Mouse (Mus musculus) hindbrain, embryonic 16.5 days (tissue): ENCODE data around the gene Galk1. TPM values are rescaled to one million over a fixed set of nuclear protein-coding genes. Genes with fewer than 3 reads are reported as not detected.
A peak's percentile ranks its signal among the peaks of the same experiment; 100 is the strongest.
"Not testable (repeated sequence)": the region's sequence is repeated elsewhere in the genome, so short reads cannot be mapped to it uniquely, and the experiment has no call there.

ENCODE experiments used
- ATAC-seq: fragments of 200-750 bp; cut with Nextera tagmentation; 2 replicates; pipeline ENCODE4 v1.8.0; 2017; ENCODE audit warnings: moderate TSS enrichment, moderate library complexity
- H3K27ac ChIP-seq: fragments of 300-500 bp; sonication (generic); 2 replicates; pipeline ENCODE4 v1.5.1; 2014; ENCODE audit warnings: low read depth, mild to moderate bottlenecking, control low read depth, low read length, moderate library complexity
- H3K27me3 ChIP-seq: fragments of 300-500 bp; sonication (generic); replicated peaks from 2 replicates; pipeline ENCODE4 v1.6.1; 2014; ENCODE audit warnings: low read length; ENCODE audit not compliant: control insufficient read depth, insufficient read depth
- H3K36me3 ChIP-seq: fragments of 300-500 bp; sonication (generic); 2 replicates; pipeline ENCODE4 v1.6.1; 2014; ENCODE audit warnings: mild to moderate bottlenecking, low read length, moderate library complexity, mixed read lengths; ENCODE audit not compliant: control insufficient read depth, insufficient read depth
- H3K4me1 ChIP-seq: fragments of 300-500 bp; sonication (generic); 2 replicates; pipeline ENCODE4 v1.6.1; 2014; ENCODE audit warnings: low read depth, low read length; ENCODE audit not compliant: control insufficient read depth, insufficient read depth
- H3K4me2 ChIP-seq: fragments of 300-500 bp; sonication (generic); 2 replicates; pipeline ENCODE4 v1.6.1; 2014; ENCODE audit warnings: mild to moderate bottlenecking, low read length, control low read depth, moderate library complexity
- H3K4me3 ChIP-seq: fragments of 300-500 bp; sonication (generic); 2 replicates; pipeline ENCODE4 v1.5.1; 2014; ENCODE audit warnings: mild to moderate bottlenecking, low read length, control low read depth, moderate library complexity
- H3K9ac ChIP-seq: fragments of 300-500 bp; sonication (generic); 2 replicates; pipeline ENCODE4 v1.6.1; 2014; ENCODE audit warnings: low read depth, mild to moderate bottlenecking, control low read depth, low read length, moderate library complexity
- H3K9me3 ChIP-seq: fragments of 300-500 bp; sonication (generic); 2 replicates; pipeline ENCODE4 v1.6.1; 2014; ENCODE audit warnings: mild to moderate bottlenecking, low read length, moderate library complexity; ENCODE audit not compliant: control insufficient read depth
- WGBS: fragments of 180-500 bp; shearing (Covaris S2); extraction: QIAGEN DNeasy Blood & Tissue Kit; methylation state at CpG from one replicate; pipeline ENCODE4 v1.1.7; 2014; 5-methylcytosine and 5-hydroxymethylcytosine counted together
- polyA plus RNA-seq: library from polyadenylated mRNA; unstranded; fragments of >200 nt; fragmentation: Nextera tagmentation; extraction: Ambion mirVana; gene quantifications from 2 replicates; pipeline ENCODE4 v1.2.1, GENCODE M21; 2015

The Galk1 gene
- polyA plus RNA-seq, 1 experiment from 2014 or later = 76.0 TPM

DNA sequence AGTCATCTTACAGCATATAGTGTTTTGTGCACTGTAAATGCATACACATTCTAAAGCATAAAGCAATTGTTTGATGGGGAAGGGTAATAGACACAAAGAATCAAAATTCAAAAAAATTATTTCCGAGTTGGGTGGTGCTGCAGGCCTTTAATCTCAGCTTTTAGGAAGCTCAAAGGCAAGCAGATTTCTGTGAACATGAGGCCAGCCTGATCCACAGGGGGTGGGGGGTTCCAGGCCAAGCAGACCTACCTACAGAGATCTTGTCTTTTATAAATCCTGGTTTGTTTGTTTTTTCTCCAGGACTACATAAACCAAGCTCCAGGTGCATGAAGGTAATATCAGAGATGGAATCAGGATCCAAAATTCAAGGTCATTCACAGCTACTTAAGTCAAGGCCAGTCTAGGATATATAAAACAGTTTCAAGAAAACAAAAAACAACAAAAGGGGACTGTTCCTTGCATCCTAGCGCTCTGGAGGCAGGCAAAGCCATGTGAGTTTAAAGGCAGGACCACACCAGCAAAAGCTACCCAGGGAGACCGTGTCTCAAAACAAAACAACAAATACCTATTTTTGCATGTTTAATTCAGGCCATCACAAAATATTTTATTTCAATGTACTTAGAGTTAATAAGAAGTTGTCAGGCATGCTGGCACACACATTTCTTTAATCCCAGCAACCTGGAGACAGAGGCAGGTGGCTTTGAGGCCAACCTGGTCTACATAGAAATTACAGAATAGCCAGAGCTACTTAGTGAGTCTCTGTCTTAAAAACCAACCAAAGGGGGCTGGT lies 12.7 kb upstream of the Galk1 start:
- no peak overlapping the region for H3K4me3 ChIP-seq
- no peak overlapping the region for H3K4me2 ChIP-seq
- H3K27me3 ChIP-seq = no peaks in the 10 kb centered on the region
- WGBS = 88% methylated on average over 3 of the region's 3 CpGs
- peaks cover 10% of the 10 kb centered on the region for H3K4me1 ChIP-seq
- ATAC-seq = no peak
- H3K9ac ChIP-seq = no peak overlapping the region
- no peaks in the 10 kb centered on the region for H3K9me3 ChIP-seq
- peak overlapping the region; percentile 14; the same call in 1 of the 2 replicates for H3K27ac ChIP-seq
- H3K36me3 ChIP-seq = peaks cover 7% of the 10 kb centered on the region; the same call in 1 of the 2 replicates

DNA sequence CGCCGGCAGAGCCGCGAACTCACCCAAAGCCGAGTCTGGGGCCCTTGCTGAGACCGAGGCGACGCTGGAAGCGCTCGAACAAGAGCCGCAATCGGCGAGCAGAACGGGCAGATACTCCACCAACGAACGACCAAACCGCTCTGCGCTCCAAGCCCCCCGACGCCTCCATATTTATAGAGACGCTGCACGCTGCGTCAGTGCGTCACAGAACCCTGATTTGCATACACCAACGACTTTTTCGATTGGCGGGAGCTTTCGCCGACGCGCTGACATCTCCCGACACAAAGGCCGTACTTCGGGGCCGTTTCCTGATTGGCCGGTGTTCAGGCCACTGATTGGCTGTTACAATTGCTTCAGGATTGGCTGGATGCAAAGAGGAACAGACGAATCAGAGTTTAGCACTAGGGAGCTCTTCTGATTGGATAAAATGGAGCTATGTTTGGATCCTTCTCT lies 11.9 kb upstream of the Galk1 start:
- under 1% methylated on average over 37 of the region's 37 CpGs for WGBS
- H3K27me3 ChIP-seq = no peaks in the 10 kb centered on the region

DNA sequence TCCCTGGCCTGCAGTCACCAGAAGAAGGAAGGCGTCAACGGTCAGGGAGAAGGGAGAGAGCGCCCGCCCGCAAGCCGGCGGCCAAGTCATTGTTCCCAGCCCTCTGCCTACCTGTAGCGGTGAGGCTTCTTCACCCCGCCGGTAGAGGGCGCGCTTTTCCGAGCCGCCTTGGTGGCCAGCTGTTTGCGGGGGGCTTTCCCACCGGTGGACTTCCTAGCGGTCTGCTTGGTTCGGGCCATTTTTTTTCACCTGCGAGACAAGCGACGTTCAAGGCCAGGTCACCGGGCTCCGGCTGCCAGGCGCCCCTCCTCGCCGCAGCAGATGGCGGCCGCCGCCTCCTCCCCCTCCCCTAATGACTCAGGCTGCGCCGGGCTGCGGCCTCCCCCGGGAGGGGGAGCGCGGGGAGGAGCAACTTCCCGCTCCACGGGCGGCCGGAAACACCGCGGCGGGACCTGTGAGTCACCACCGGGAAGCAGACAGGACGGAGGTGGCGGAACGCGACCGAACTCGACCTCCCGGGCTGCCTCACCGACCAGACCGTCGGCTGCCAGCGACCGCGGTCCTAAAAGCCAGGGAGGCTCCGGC lies 11.3 kb upstream of the Galk1 start:
- under 1% methylated on average over 55 of the region's 57 CpGs for WGBS
- H3K9me3 ChIP-seq = no peaks in the 10 kb centered on the region
- H3K36me3 ChIP-seq = peaks cover 7% of the 10 kb centered on the region; the same call in 1 of the 2 replicates
- peaks cover 10% of the 10 kb centered on the region for H3K4me1 ChIP-seq
- H3K9ac ChIP-seq = peak overlapping the region; percentile 88
- ATAC-seq = peak; percentile 67
- H3K27ac ChIP-seq = peak overlapping the region; percentile 98
- H3K4me2 ChIP-seq = peak overlapping the region; percentile 52
- no peaks in the 10 kb centered on the region for H3K27me3 ChIP-seq
- H3K4me3 ChIP-seq = peak overlapping the region; percentile 63

More for the DNA sequence above, 11.9 kb upstream of the Galk1 start:
- H3K27ac ChIP-seq = peak overlapping the region; percentile 98
- H3K36me3 ChIP-seq = peaks cover 7% of the 10 kb centered on the region; the same call in 1 of the 2 replicates
- peak overlapping the region; percentile 63 for H3K4me3 ChIP-seq
- no peak overlapping the region for H3K4me2 ChIP-seq
- peaks cover 10% of the 10 kb centered on the region for H3K4me1 ChIP-seq
- peak overlapping the region; percentile 88 for H3K9ac ChIP-seq
- ATAC-seq = peak; percentile 97
- no peaks in the 10 kb centered on the region for H3K9me3 ChIP-seq

DNA sequence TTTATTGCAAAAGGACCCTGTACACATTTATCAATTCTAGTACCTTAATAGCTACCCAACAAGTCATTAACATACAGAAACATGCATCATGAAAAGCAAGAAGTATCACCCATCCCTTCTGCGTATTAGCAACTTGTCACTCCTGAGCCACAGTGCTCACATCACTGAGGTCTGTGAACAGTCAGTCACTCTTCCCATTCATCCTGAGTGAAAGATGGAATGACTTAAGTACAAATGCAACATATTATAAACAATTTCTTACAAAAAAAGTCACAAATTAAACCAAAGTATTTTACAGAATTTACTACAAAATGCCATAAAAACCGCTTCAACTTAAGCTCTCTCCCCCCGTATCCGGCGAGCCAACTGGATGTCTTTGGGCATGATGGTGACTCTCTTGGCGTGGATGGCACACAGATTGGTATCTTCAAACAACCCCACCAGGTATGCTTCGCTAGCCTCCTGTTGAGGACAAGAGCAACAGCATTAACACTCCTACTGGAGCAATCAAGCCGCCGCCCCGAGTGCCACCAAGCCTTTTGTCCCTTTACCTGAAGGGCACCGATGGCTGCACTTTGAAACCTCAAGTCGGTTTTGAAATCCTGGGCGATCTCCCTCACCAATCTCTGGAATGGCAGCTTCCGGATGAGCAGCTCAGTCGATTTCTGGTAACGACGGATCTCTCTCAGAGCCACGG lies 10.7 kb upstream of the Galk1 start:
- Histone ChIP-seq H3K4me2 (peak overlapping the region; percentile 52), H3K9ac (peak overlapping the region; percentile 88), H3K27ac (peak overlapping the region; percentile 98), H3K4me3 (peak overlapping the region; percentile 63)
- H3K27me3 ChIP-seq, ATAC-seq, H3K4me1 ChIP-seq, H3K9me3 ChIP-seq, H3K36me3 ChIP-seq: not testable (repeated sequence)
- 4% methylated on average over 17 of the region's 18 CpGs for WGBS

DNA sequence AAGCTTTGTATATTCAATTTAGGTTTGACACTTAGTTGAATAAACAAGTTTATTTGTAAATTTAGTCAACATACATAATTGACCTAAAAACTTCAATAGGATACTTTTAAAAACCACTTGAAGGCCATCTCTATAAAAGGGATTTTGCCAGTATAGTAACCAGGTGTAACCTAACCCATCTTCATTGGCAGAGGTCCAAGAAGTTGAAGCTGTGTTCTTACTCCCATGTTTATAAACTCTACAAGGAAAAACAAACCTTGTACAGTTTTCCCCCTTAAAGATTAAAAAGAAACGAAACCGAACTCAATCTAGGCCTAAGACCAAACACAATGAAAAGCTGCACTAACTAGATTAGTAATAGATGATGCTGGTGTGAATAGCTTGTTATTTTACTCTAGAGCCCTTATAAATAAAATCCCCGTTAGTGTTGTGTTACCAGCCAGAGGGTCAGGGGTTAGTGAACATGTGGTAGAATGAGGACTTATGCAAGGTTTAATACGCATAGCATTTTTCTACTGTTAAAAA lies 9.8 kb upstream of the Galk1 start:
- no peak overlapping the region for H3K9ac ChIP-seq
- peak overlapping the region; percentile 76 for H3K4me2 ChIP-seq
- H3K9me3 ChIP-seq = no peaks in the 10 kb centered on the region
- H3K27ac ChIP-seq = no peak overlapping the region
- H3K27me3 ChIP-seq = no peaks in the 10 kb centered on the region
- no peak for ATAC-seq
- peak overlapping the region; percentile 40 for H3K4me3 ChIP-seq
- H3K4me1 ChIP-seq = peaks cover 10% of the 10 kb centered on the region
- WGBS = 55% methylated on average over 4 of the region's 4 CpGs
- peaks cover 7% of the 10 kb centered on the region; the same call in 1 of the 2 replicates for H3K36me3 ChIP-seq

DNA sequence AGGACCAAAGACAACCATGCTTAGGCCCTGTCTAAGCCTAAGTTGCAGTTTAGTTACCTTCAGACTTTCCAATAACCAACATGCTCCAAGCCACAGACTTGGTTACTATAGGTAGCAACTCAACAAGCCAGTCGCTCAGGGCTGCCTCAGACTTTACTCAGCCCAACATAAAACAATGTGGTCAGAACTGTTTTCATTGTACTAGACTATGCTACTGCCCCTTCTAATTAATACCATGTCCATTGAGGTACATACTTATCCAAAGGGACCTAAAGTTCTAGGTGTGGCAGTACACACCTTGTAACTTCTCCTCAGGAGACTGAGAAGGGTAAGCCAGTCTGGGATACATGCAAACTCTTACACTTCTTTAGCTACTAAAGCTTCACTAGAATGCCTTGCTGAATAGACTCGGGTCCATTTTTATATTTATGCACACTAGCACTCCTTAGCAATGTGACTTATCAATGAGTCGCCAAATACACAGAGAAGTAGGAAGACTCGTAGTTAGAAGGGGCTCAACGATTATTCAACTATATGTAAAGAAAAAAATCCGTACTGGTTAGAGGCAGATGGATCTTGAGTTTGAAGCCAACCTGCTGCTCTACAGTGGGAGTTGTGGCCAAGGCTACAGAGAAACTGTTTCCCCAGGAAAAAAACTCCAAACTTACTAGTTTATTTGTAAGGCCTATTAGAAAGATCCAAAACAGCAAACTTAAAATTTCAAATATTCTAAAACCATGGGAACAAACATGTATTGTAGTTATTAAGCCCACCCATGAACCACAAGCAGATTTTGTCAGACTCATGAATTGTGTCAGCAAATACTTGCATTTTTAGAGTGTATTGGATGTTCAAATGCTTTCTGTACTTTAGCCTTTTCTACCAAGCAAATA lies 9.1 kb upstream of the Galk1 start:
- H3K4me3 ChIP-seq = peak overlapping the region; percentile 25
- 80% methylated on average over 6 of the region's 6 CpGs for WGBS
- no peaks in the 10 kb centered on the region for H3K27me3 ChIP-seq
- no peak for ATAC-seq
- no peak overlapping the region for H3K9ac ChIP-seq
- H3K9me3 ChIP-seq = no peaks in the 10 kb centered on the region
- H3K4me2 ChIP-seq = peak overlapping the region; percentile 76
- H3K4me1 ChIP-seq = peaks cover 10% of the 10 kb centered on the region
- H3K36me3 ChIP-seq = peaks cover 7% of the 10 kb centered on the region; the same call in 1 of the 2 replicates
- no peak overlapping the region for H3K27ac ChIP-seq

DNA sequence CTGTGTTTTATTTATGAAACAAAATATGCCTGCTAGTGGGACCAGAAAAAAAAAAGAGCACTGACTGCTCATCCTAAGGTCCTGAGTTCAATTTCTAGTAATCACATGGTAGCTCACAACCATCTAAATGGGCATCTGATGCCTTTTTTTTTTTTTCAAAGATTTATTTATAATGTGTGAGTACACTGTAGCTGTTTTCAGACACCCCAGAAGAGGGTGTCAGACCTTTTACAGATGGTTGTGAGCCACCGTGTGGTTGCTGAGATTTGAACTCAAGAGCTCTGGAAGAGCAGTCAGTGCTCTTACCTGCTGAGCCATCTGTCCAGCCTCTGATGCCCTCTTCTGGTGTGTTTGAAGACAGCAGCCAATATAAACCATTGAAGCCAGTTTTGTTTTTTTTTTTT lies 8.0 kb upstream of the Galk1 start:
- H3K4me2 ChIP-seq = no peak overlapping the region
- no peak overlapping the region for H3K9ac ChIP-seq
- H3K9me3 ChIP-seq = no peaks in the 10 kb centered on the region
- peaks cover 10% of the 10 kb centered on the region for H3K4me1 ChIP-seq
- no peak overlapping the region for H3K27ac ChIP-seq
- no peaks in the 10 kb centered on the region for H3K27me3 ChIP-seq
- no peak overlapping the region for H3K4me3 ChIP-seq
- H3K36me3 ChIP-seq = peaks cover 7% of the 10 kb centered on the region; the same call in 1 of the 2 replicates
- WGBS = 46% methylated on average over 1 of the region's 1 CpGs
- no peak for ATAC-seq

DNA sequence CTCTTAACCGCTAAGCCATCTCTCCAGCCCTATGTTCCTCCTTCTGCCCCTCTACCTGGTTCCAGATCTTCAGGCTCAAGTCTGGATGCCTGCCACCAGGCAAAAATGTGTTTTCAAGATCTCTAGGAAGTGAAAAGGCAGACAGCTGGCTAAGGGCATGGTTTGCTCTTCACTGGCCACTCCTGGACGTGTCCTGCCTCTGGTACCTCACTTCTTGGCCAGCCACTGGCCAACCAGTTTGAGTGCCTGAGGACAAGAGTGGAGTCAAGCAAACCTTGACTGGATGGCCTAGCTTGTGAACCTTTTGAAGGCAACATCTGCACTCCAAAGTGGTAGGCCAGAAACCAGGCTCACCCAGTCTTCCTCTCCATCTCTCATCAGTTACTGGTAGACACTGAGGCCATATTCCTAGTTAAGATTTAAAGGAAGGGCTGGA lies 7.5 kb upstream of the Galk1 start:
- no peak overlapping the region for H3K4me2 ChIP-seq
- ATAC-seq = no peak
- H3K27ac ChIP-seq = no peak overlapping the region
- H3K36me3 ChIP-seq = peaks cover 7% of the 10 kb centered on the region; the same call in 1 of the 2 replicates
- no peak overlapping the region for H3K9ac ChIP-seq
- WGBS = 74% methylated on average over 2 of the region's 2 CpGs
- no peaks in the 10 kb centered on the region for H3K27me3 ChIP-seq
- peaks cover 10% of the 10 kb centered on the region for H3K4me1 ChIP-seq
- H3K9me3 ChIP-seq = no peaks in the 10 kb centered on the region
- H3K4me3 ChIP-seq = no peak overlapping the region
